Mouse (Mus musculus) forebrain, embryonic 11.5 days (tissue): ENCODE data around the gene Dag1. TPM values are rescaled to one million over a fixed set of nuclear protein-coding genes. Genes with fewer than 3 reads are reported as not detected.
"Not testable (repeated sequence)": the region's sequence is repeated elsewhere in the genome, so short reads cannot be mapped to it uniquely, and the experiment has no call there.

ENCODE experiments used
- ATAC-seq: fragments of 200-750 bp; cut with Nextera tagmentation; replicated peaks from 2 replicates; pipeline ENCODE4 v1.8.0; 2017; ENCODE audit warnings: moderate TSS enrichment; ENCODE audit not compliant: low FRiP score
- DNase-seq: peaks from one replicate; pipeline ENCODE4 v3.0.0-alpha.2; 2017; ENCODE audit warnings: low spot score
- H3K27ac ChIP-seq: fragments of 300-500 bp; sonication (generic); 2 replicates; pipeline ENCODE4 v1.5.1; 2014; ENCODE audit warnings: low read depth, low read length
- H3K27me3 ChIP-seq: fragments of 300-500 bp; sonication (generic); 2 replicates; pipeline ENCODE4 v1.6.1; 2014; ENCODE audit warnings: mild to moderate bottlenecking, low read length, mixed read lengths; ENCODE audit not compliant: control insufficient read depth, insufficient read depth
- H3K36me3 ChIP-seq: fragments of 300-500 bp; sonication (generic); 2 replicates; pipeline ENCODE4 v1.6.1; 2014; ENCODE audit warnings: mild to moderate bottlenecking, low read length, moderate library complexity, mixed read lengths; ENCODE audit not compliant: control insufficient read depth, insufficient read depth
- H3K4me1 ChIP-seq: fragments of 300-500 bp; sonication (generic); replicated peaks from 2 replicates; pipeline ENCODE4 v1.6.1; 2014; ENCODE audit warnings: low read length, mixed read lengths; ENCODE audit not compliant: control insufficient read depth, insufficient read depth
- H3K4me2 ChIP-seq: fragments of 300-500 bp; sonication (generic); 2 replicates; pipeline ENCODE4 v1.6.1; 2014; ENCODE audit warnings: low read depth, mild to moderate bottlenecking, low read length, moderate library complexity, mixed read lengths; ENCODE audit not compliant: severe bottlenecking
- H3K4me3 ChIP-seq: fragments of 300-500 bp; sonication (generic); 2 replicates; pipeline ENCODE4 v1.5.1; 2014; ENCODE audit warnings: low read depth, low read length
- H3K9ac ChIP-seq: fragments of 300-500 bp; sonication (generic); 2 replicates; pipeline ENCODE4 v1.6.1; 2014; ENCODE audit warnings: low read length
- H3K9me3 ChIP-seq: fragments of 300-500 bp; sonication (generic); 2 replicates; pipeline ENCODE4 v1.6.1; 2016; ENCODE audit warnings: low read length, mixed read lengths; ENCODE audit not compliant: control insufficient read depth
- WGBS: fragments of 180-500 bp; shearing (Covaris S2); extraction: QIAGEN DNeasy Blood & Tissue Kit; methylation state at CpG from one replicate; pipeline ENCODE4 v1.1.7; 2014; 5-methylcytosine and 5-hydroxymethylcytosine counted together
- polyA plus RNA-seq: library from polyadenylated mRNA; unstranded; fragments of >200 nt; fragmentation: Nextera tagmentation; extraction: Ambion mirVana; gene quantifications from 2 replicates; pipeline ENCODE4 v1.2.1, GENCODE M21; 2014

Dag1 gene
- polyA plus RNA-seq, 1 experiment from 2014 or later: 77.1 TPM

DNA sequence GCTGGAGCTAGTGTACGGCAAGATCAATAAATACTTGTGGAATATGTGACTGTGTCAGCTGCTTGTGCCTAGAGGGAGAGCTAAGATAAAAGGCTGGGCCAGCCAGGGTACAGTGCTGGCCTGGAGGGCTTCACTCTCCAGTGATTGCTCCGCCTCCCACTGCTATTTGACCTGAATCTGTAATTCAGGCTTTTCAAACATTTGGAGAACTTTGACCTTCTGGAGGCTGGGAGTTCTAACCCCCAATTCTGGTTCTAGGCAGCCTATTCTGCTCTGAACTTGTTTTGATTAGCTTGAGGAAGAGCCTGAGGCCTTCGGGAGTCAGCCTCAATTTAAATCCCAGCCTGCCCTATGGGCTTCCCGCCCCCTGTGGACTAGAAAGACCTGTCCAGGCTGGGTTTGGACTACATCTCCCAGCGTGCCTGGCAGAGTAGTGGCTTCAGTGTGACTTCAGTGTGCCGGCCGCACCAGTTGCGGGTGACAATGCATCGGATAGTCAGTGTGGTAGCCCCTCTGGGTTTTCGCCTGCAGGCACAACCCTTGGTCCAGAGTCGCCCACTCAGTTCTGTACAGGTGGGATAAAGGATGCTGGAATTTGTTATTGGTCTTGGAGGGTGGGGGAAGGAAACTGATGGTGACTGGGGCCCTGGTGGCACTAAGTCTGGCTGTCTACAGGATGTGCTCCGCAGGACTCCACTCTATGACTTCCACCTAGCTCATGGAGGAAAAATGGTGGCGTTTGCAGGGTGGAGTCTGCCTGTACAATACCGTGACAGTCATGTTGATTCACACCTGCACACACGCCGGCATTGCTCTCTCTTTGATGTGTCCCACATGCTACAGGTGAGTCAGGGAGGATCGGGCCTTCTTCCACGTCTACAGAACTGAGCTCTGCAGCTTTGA is 32.9 kb upstream of the Dag1 start, which contains the start of gene Amt:
Gene Amt, plus strand, starts transcription at position 401 of the 903 bp plus-strand sequence.
- no peaks in the 10 kb centered on the region for H3K9me3 ChIP-seq
- DNase-seq (peak; percentile 75), ATAC-seq (peak; percentile 86)
- peak within 1 kb of the TSS; percentile 55 for H3K9ac ChIP-seq
- H3K36me3 ChIP-seq: no peaks in the 10 kb centered on the region; the same call in 1 of the 2 replicates
- peak within 1 kb of the TSS; percentile 30 for H3K4me3 ChIP-seq
- peaks cover 10% of the 10 kb centered on the region for H3K4me1 ChIP-seq
- 18% methylated on average over 18 of the region's 18 CpGs for WGBS
- peak within 1 kb of the TSS; percentile 62 for H3K27ac ChIP-seq
- H3K27me3 ChIP-seq: no peaks in the 10 kb centered on the region
- peak within 1 kb of the TSS; percentile 53 for H3K4me2 ChIP-seq

DNA sequence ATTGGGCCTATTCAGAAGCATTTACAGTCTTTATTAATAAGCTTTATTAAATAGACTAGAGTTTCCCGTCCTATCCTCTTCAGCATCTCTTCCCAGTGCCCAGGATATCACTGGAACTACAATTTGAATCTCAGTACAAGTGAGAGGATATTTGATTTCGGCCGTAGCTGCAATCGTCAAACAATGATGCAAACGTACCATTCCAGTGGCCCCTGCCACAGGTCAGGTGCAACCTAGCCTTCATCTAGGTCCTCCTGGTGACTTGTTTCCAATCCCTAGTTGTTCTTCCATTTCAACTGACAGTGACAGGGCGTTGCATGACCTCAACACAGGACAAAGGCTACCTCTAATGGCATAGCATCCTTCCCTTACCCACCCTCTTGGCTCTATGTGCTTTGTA is 27.0 kb upstream of the Dag1 start:
- DNase-seq: no peak
- Histone ChIP-seq H3K4me2 (peak overlapping the region; percentile 62), H3K27me3 (no peaks in the 10 kb centered on the region), H3K4me1 (peaks cover 4% of the 10 kb centered on the region; the same call in 1 of the 2 replicates), H3K27ac (no peak overlapping the region), H3K9me3 (no peaks in the 10 kb centered on the region), H3K9ac (peak overlapping the region; percentile 53), H3K36me3 (no peaks in the 10 kb centered on the region), H3K4me3 (peak overlapping the region; percentile 45)
- no peak; the same call in 1 of the 2 replicates for ATAC-seq
- 44% methylated on average over 6 of the region's 6 CpGs for WGBS

DNA sequence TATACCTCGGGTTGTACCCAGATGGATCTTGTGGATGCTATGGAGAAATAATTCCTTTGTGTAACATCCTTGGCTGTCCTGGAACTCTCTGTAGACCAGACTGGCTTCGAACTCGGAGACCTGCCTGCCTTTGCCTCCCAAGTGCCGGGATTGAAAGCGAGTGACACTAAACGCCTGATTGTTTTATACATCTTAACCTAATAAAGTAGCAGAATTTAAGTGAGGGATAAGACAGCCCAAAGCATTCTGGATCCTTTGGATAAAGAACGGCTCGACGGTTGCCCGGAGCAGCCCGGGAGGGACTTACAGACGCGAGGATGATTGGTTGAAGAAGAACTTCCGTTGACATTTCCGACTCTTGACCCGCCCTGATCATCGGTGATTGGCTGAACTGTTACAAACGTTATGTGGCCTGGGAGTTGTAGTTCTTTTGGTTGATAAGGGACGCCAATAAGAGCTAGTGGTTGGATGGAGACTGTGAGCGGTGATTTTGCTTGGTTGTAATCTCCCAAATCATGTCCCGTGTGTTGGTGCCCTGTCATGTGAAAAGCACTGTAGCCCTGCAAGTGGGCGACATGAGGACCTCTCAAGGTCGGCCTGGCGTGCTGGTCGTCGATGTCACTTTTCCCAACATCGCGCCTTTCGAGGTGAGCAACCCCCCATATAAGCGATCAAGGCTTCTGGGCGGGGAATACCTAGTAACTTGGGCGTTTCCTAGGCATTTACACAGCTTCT is 26.4 kb upstream of the Dag1 start, which contains the start of gene Nicn1:
Gene Nicn1, plus strand, starts transcription at position 414 of the 735 bp plus-strand sequence.
- no peaks in the 10 kb centered on the region for H3K27me3 ChIP-seq
- H3K4me2 ChIP-seq: peak within 1 kb of the TSS; percentile 62
- peak within 1 kb of the TSS; percentile 81; the same call in 1 of the 2 replicates for H3K27ac ChIP-seq
- peaks cover 4% of the 10 kb centered on the region; the same call in 1 of the 2 replicates for H3K4me1 ChIP-seq
- no peaks in the 10 kb centered on the region for H3K36me3 ChIP-seq
- no peaks in the 10 kb centered on the region for H3K9me3 ChIP-seq
- DNase-seq: peak; percentile 89
- under 1% methylated on average over 32 of the region's 32 CpGs for WGBS
- H3K9ac ChIP-seq: peak within 1 kb of the TSS; percentile 66
- peak; percentile 96 for ATAC-seq
- H3K4me3 ChIP-seq: peak within 1 kb of the TSS; percentile 45

DNA sequence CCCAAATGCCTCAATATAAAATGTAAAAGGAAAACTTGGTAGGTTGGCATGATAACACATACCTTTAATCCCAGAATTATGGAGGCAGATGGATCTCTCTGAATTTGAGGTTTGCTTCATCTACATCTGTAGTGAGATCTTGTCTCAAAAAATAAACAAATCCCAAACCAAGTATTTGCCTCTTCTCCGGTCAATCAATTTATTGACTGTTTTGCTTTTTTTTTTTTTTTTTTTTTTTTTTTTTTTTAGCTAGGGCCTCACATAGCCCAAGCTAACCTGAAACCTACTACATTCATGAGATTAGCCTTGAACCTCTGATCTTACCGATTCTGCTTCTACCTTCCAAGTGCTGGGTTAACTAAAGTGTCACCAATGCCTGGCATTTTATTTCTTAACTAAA is 25.6 kb upstream of the Dag1 start:
- Histone ChIP-seq H3K4me1 (peaks cover 4% of the 10 kb centered on the region; the same call in 1 of the 2 replicates), H3K4me3 (peak overlapping the region; percentile 45; the same call in 1 of the 2 replicates), H3K4me2 (peak overlapping the region; percentile 56; the same call in 1 of the 2 replicates), H3K9me3 (no peaks in the 10 kb centered on the region), H3K36me3 (no peaks in the 10 kb centered on the region), H3K27ac (0 out of 2 replicates have a peak overlapping the region, but pooled peaks have one; percentile 81), H3K27me3 (no peaks in the 10 kb centered on the region), H3K9ac (peak overlapping the region; percentile 66)
- no peak for ATAC-seq
- DNase-seq: no peak
- WGBS: 67% methylated on average over 2 of the region's 2 CpGs

DNA sequence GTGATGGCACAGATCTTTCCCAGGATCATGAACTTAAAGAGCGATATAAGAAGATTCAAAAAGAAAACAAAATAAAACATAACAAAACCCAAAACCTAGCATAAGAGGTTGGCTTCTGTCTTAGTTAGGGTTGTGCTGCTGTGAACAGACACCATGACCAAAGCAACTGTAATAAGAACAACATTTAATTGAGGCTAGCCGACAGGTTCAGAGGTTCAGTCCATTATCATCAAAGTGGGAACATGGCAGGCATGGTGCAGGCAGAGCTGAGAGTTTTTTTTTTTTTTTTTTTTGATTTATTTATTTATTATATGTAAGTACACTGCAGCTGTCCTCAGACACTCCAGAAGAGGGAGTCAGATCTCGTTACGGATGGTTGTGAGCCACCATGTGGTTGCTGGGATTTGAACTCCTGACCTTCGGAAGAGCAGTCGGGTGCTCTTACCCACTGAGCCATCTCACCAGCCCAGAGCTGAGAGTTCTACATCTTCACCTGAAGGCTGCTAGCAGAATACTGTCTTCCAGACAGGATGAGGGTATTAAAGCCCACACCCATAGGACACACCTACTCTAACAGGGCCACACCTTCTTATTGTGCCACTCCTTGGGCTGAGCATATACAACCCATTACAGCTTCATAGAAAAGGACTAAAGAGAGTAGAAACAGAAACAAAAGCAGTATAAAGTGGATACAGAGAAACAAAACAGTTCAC is 23.9 kb upstream of the Dag1 start:
- H3K27ac ChIP-seq, H3K27me3 ChIP-seq, H3K9ac ChIP-seq, ATAC-seq, DNase-seq, H3K36me3 ChIP-seq, H3K4me2 ChIP-seq, H3K4me3 ChIP-seq, H3K4me1 ChIP-seq, H3K9me3 ChIP-seq: not testable (repeated sequence)
- WGBS: 94% methylated on average over 4 of the region's 6 CpGs

DNA sequence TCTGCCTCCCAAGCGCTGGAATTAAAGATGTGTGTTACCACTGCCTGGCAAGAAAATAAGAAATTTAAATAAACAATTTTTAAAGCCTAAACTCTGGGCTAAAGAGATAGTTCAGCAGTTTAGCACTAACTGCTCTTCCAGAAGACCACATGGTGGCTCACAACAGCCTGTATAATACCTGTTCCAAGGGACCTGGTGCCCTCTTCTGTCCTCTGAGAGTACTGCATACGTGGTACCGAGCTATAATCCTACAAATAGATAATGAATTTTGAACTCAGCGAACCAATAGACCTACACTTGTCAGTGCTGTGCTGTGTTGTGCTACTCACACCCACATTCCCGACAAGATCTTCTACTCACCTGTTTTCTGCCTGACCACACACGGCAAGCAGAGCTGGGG is 20.7 kb upstream of the Dag1 start:
- peak; percentile 80 for DNase-seq
- 14% methylated on average over 6 of the region's 6 CpGs for WGBS

DNA sequence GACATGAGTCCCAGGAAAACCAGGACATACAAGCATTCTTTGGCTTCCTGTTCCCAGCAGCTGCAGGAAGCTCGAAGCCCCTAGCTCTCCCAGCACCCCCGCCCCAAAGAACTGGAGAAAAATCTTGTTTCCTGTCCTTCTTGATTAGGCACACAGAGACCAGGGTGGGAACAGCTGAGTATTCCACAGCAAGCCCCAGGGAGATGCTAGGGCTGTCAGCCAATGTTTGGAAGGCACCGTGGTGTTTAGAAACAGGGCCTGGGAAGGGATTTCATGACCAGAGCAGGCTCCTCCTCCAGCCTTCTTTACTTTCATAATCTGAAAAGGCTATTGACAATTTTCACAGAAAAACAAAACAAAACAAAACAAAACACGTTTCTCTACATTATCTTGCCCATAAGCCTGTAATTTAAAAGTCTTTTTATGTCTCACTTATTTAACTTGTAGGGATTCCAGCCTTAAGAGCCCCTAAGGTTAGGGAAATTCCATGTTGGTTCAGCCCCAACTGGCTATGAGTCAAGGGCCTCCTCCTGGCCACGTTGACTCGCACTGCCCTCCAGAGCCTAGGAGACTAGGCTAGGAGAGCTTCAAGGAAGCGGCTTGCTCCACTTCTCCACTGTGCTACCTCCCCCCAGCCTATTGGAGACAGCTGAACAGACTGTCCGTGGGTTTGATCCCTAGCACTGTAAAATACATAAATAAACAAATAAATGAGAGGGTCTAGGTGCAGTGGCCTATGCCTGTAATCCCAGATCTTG is 16.5 kb upstream of the Dag1 start:
- no peaks in the 10 kb centered on the region for H3K27me3 ChIP-seq
- no peak overlapping the region for H3K27ac ChIP-seq
- H3K4me1 ChIP-seq: no peaks in the 10 kb centered on the region
- 57% methylated on average over 8 of the region's 8 CpGs for WGBS
- no peak overlapping the region for H3K4me2 ChIP-seq
- ATAC-seq (no peak), DNase-seq (no peak)
- H3K9ac ChIP-seq: no peak overlapping the region
- H3K9me3 ChIP-seq: no peaks in the 10 kb centered on the region
- no peak overlapping the region for H3K4me3 ChIP-seq
- H3K36me3 ChIP-seq: no peaks in the 10 kb centered on the region

More for the DNA sequence above, 20.7 kb upstream of the Dag1 start:
- Histone ChIP-seq H3K9me3 (no peaks in the 10 kb centered on the region), H3K27me3 (no peaks in the 10 kb centered on the region), H3K4me1 (no peaks in the 10 kb centered on the region), H3K4me3 (no peak overlapping the region), H3K9ac (no peak overlapping the region), H3K36me3 (no peaks in the 10 kb centered on the region), H3K27ac (no peak overlapping the region), H3K4me2 (no peak overlapping the region)
- ATAC-seq: 0 out of 2 replicates have a peak, but pooled peaks have one; percentile 39
